Mouse (Mus musculus) 416B (cell line): ENCODE measurements around the gene Slc37a2.
"Not testable (repeated sequence)": the region's sequence is repeated elsewhere in the genome, so short reads cannot be mapped to it uniquely, and the experiment has no call there.

Experiments used
- DNase-seq: peaks from one replicate; pipeline ENCODE4 v3.0.0; 2011; ENCODE audit warnings: low read depth

Gene Slc37a2

DNA sequence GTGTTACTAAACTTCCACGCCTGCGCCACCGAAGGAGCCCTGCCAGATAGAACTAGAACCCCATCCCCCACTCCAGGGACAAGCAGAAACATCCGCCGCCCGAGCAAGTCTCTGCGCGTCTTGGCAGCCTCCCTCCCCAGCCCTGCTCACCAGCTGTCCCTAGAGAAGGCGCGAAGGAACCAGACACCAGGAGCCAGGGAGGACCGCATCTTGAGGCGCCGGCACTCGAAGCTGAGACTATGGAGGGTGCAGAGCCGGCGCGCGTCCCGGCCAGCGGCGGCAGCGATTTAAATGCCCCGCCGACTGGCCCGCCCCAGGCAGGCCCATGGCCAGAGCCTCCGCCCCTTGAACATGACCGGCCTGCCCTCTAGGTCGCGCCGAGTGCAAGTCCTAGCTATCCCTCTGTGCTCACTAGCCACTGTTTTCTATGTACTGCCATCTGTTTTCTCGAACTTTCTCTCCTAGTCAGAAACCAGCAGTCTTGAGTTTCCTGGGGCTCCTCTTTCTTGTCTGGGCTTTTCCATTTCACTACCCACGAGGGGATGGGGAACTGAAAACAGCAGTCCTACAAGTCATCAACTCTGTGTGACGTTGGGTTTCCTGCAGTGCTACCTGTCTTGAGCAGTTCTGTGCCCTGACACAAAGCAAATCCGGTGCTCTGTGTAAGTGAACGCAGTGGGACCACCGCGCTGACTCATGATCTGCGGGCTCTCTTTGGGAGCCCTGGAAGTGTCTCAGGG, at the start of gene Slc37a2:
Gene Slc37a2 (minus strand): TSS at position 590 of the 740 bp plus-strand sequence.
- DNase-seq = no peak

DNA sequence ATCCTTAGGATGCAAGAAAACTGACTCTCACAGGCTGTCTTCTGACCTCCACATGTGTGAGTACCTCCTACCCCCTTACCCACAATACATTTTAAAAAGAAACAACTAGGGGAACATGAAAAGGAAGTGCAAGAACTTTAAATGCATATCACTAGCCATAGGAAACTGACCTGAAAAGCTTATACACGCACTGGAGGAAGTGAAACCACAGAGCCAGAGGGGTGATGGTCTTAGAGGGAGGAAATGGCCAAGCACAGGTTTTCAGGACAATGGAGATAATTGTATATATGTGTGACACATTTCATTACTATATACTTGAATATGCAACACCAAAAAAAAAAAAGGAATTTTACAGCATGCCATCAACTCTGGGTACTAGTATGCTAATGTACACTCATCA, 46.2 kb upstream of the Slc37a2 start:
- DNase-seq = peak; percentile 28

DNA sequence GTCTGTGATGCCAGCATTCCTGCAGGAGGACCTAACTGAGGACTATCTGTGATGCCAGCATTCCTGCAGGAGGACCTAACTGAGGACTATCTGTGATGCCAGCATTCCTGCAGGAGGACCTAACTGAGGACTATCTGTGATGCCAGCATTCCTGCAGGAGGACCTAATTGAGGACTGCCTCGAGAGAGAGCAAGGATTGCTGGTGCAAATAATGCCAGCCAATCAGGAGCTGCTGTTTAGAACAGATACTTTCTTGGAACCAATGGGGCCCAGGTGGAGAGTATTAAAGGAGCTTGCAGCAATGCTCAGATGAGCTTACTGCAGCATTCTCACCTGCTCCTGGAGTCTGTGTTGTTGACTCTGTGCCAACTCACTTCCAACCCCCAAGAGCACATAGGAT, 45.0 kb upstream of the Slc37a2 start:
- DNase-seq = not testable (repeated sequence)

- no peak for DNase-seq
These were observed 40.0 kb upstream of the Slc37a2 start for GRCm38 (mm10) chr9:37295586-37295985.

GRCm38 (mm10) chr9:37266622-37267021, 11.1 kb upstream of the Slc37a2 start:
- no peak for DNase-seq

GRCm38 (mm10) chr9:37255889-37256225, 319 bp upstream of the Slc37a2 start:
- peak; percentile 36 for DNase-seq

- no peak for DNase-seq
These were observed 917 bp downstream of the Slc37a2 start for GRCm38 (mm10) chr9:37254531-37255110.

DNA sequence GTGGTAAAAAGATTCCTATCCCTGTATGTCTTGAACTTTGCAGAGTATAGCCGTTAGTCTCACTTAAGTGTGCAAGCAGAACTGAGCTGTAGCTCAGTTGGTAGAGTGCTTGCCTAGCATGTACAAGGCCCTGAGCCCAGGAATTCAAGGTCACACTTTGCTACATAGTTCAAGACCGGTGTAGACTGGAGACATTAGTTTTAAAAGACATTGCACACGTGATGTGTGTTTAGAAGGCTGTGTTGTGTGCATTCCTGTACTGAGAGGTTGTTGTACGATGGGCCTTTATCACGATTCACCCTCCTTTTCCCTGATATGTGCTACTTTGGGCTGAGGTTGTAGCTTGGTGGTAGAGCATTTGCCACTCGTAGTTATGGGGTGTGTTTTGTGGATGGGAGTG, 4.9 kb downstream of the Slc37a2 start:
- DNase-seq = no peak

DNA sequence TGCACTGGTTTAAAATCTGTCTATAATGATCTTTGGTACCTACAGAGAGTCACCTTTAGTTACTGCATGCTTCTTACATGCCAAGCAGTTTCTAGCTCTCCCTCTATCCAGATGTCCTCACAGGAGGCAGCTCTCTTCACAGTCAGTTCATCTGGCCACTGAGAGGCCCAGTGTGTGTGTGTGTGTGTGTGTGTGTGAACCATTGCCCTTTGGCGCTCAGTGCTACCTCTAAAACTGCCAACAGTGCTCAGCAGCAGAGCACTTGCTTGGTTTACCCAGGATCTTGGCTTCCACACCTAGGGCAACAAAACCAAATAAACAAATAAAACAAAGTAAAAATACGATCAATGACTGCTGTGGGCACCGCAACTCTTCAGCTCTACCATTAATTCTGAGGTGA, 5.6 kb downstream of the Slc37a2 start:
- no peak for DNase-seq

GRCm38 (mm10) chr9:37248381-37248906, 7.1 kb downstream of the Slc37a2 start:
- DNase-seq = no peak

DNA sequence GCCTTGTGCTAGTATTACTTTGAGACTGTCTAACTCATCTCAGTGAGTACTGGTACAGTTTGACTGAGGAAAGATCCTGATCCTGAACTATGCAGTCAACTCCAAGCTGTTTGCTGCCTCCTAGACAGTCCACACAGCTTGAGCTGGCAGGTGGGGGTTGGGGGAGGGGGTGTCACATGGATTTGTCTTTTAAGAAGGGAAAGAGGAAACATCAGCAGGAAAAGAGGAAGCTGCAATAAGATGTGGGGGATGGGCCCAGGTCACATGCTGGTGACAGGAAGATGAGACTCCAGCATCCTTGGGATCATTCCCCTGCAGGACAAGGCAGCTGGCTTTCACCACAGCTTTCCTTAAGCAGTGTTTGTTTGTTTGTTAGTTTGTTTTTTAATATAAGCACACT, 8.1 kb downstream of the Slc37a2 start:
- peak; percentile 22 for DNase-seq

GRCm38 (mm10) chr9:37245810-37246209, 9.7 kb downstream of the Slc37a2 start:
- DNase-seq = no peak

DNA sequence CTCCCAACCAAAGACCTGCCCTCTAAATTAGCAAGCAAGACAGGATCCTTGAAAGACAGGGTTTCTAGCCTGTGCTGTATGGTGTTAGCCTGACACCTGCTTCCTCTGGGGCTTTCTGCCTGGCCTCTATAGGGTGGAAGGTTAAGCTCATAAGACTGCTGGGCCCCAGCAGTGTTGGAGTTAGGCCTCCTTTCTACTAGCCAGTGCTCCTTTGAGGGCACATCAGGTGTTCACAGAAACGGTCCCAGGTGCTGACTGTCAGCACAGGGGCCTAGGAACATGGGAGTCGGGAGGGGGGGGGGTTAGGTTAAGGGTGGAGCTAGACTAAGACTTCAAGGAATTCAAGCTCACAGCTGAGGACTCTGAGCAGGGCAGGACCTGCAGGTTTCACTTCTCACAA, 10.1 kb downstream of the Slc37a2 start:
- no peak for DNase-seq

GRCm38 (mm10) chr9:37244600-37244999, 10.9 kb downstream of the Slc37a2 start:
- no peak for DNase-seq

GRCm38 (mm10) chr9:37242764-37243163, 12.8 kb downstream of the Slc37a2 start:
- peak; percentile 34 for DNase-seq

DNA sequence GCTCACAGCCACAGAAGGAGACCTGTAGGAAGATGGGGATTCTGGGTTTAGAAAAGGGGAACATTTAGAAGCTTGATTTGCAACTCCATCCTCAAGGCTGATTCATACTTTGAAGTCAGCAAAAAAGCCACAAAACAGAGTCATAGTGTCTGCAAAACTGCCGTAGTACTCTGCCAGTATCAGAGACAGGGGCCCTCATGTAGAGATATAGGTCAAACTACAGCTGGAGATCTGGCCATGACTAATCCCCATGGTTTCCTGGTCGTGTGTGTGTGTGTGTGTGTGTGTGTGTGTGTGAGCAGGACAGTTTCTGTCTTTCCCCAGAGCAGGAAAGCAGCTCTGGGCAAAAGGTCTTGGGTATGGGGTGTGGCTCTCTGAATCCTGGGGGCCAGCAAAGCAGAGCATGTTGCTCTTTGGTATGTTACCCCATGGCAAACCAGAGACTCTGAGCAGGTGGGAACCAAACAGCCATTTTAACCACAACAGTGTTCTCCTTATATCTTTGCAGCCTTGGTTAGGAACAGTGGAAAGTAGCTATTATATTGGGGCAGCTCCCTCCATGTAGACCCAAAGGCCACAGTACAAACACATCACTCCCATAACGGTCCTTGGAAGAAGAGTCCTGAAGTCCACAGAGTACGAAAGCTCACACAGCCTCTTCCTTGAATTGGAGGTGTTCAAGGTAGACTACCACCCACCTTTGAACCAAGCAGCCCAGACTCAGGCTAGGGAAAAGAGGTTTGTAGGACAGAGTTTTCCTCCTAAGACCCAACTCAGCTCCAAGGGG, 19.4 kb downstream of the Slc37a2 start:
- peak; percentile 96 for DNase-seq

GRCm38 (mm10) chr9:37232201-37233195, 23.0 kb downstream of the Slc37a2 start:
- peak; percentile 62 for DNase-seq

DNA sequence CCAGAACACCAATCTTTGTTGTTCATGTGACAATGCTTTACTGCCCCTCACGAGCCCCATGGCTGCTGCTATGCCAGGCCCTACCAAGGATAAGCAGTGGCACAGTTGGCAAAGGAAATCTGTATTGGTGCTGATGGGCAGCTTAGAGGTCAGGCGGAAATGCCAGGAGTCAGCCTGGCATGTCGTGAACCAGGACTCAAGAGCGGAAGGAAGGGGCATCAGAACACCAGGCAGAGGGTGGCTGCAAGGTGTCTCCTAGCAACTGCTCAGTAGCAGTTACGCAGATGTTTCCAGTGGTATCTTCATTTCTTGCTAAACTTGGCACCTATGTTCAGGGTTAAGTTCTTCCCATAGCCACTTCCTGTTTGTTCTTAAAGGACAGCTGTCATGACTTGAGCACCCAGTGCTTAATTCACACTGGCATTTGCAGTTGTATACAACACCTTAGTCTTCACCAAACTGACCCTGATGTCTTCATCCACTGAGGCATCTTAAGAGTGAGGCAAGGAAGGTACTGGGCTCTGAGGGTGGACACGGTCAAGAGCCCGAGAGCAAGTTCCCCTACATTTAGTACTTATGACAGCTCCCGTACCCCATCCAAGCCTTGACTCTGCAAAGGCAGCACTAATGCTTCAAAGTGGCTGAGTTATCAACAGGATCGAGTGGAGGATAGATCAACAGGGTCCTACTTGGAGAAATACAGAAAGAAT, 24.9 kb downstream of the Slc37a2 start:
- peak; percentile 30 for DNase-seq

DNA sequence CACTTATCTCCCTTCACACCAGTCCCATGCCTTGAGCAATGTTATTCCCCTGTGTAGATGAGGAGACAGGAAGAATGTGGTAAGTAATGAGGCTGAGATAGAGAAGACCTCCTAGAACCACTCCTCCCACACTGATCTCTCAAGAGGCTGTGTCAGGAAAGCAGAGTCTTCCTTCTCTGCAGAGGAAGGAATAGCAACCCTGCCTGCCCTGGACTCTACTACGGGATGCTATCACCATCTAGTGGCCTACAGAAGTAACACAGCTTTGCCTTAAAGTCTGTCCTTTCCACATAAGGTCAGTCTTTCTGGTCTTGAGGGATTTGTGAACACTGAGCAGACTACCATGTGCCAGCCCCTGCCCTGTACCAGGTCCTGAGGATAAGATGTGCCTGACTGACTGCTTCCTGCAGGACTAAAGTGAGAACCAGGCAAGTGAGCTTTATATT, 25.6 kb downstream of the Slc37a2 start:
- peak; percentile 82 for DNase-seq

GRCm38 (mm10) chr9:37225581-37225980, 30.0 kb downstream of the Slc37a2 start:
- no peak for DNase-seq

DNA sequence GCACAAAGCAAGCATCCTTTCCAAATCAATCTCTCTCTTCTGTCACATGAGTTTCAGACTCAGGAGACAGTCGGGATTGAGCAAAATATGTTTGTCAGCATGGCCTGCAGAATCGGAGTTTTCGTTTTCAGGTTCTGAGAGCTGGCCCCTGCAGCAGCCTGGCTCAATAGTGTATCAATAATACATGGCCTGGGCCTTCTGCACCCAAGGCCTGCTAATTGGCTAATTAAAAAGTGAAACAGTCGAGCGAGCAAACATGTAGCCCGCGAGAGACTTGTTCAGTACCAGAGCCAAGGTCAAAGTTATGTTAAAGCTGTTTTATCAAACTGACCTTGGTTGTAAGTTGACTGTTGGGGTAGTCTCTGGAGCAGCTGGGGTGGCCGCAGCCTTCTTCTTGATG, 34.8 kb downstream of the Slc37a2 start:
- DNase-seq = no peak
